Mouse (Mus musculus): ENCODE results near the gene Pnpla5. TPM values are rescaled to one million over a fixed set of nuclear protein-coding genes. Genes with fewer than 3 reads are reported as not detected.

The Pnpla5 gene
- polyA plus RNA-seq, 1 experiment from 2014 or later, result not detected

DNA sequence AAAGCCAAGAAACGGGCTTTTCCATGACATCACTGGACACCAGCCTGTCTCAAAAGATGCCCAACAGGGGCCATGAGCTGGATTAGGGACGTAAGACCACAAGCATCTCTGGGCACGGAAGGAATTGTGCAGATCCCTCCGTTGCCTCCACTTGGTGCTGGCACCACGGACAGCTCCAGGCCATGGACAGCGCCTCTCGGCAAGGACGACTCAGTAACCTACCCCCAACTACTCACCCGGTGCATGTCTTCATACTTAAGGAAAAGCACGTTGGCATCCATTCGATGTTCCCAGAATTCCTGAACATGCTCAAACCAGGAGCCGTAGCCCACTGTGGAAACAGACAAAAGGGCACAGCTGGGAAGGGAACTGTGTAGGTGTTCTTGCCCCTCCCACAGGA is 36.6 kb downstream of the Pnpla5 start:
- Histone ChIP-seq H3K4me1 (ENCODE audit: control insufficient read depth, insufficient read depth, low read length) (no peaks in the 10 kb centered on the region), H3K9me3 (ENCODE audit: control insufficient read depth, low read depth, low read length) (no peaks in the 10 kb centered on the region), H3K4me2 (replicated peaks; ENCODE audit: low read depth, low read length) (no peak overlapping the region), H3K4me3 (ENCODE audit: low read depth, low read length) (no peak overlapping the region), H3K9ac (replicated peaks; ENCODE audit: low read depth, low read length) (no peak overlapping the region), H3K36me3 (ENCODE audit: control insufficient read depth, insufficient read depth, low read length) (no peaks in the 10 kb centered on the region), H3K27ac (ENCODE audit: low read length) (no peak overlapping the region), H3K27me3 (ENCODE audit: control insufficient read depth, insufficient read depth, low read length) (no peaks in the 10 kb centered on the region)
- 23% methylated on average over 12 of the region's 12 CpGs for WGBS
- no peak for ATAC-seq (ENCODE audit: insufficient number of reproducible peaks, insufficient read depth, low FRiP score, low read depth)

DNA sequence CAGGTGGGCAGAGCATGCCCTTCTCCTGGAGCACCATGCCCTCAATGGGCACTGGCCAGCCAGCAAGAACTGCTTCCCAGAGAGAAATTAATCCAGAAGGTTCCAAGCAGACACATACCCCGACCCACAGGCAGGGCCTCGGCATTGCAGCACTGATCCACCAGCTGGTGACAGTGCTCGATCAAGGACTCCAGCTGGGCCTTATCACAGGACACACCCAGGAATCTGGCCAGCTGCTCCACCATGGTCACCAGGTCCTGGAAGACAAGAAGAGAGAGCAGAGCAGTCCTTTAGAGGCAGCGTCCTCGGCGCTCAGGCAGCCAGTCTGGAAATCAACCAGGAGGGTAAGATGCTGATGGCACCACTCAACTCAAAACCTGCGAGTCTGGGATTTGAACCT is 42.9 kb downstream of the Pnpla5 start:
- Histone ChIP-seq H3K27ac (ENCODE audit: low read length) (no peak overlapping the region), H3K4me3 (ENCODE audit: low read depth, low read length) (no peak overlapping the region), H3K9me3 (ENCODE audit: control insufficient read depth, low read depth, low read length) (no peaks in the 10 kb centered on the region), H3K4me2 (replicated peaks; ENCODE audit: low read depth, low read length) (no peak overlapping the region), H3K36me3 (ENCODE audit: control insufficient read depth, insufficient read depth, low read length) (no peaks in the 10 kb centered on the region), H3K4me1 (ENCODE audit: control insufficient read depth, insufficient read depth, low read length) (no peaks in the 10 kb centered on the region), H3K27me3 (ENCODE audit: control insufficient read depth, insufficient read depth, low read length) (no peaks in the 10 kb centered on the region), H3K9ac (replicated peaks; ENCODE audit: low read depth, low read length) (no peak overlapping the region)
- WGBS, result 56% methylated on average over 7 of the region's 7 CpGs
- ATAC-seq (ENCODE audit: insufficient number of reproducible peaks, insufficient read depth, low FRiP score, low read depth), result no peak

DNA sequence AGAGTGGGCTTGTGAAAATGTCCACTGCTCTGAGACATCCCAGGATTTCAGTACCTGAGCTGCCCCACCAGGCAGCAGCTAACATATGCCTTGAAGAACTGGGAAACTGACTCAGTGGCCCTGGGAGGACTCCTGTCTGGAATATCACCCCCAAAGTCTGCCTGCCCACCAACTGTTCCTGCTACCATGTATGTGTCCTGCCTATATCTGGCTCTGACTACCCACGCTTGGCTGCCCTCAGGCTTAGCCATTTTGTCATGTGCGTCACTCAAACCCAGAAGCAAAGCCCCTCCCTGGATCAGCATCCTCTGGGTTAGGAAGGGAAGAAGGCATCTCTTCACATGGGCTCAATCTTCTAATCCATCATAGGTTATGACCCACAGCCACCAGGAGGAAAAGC is 43.5 kb downstream of the Pnpla5 start:
- no peak overlapping the region for H3K9ac ChIP-seq (replicated peaks; ENCODE audit: low read depth, low read length)
- WGBS, result 75% methylated on average over 2 of the region's 2 CpGs
- H3K4me3 ChIP-seq (ENCODE audit: low read depth, low read length), result no peak overlapping the region
- H3K36me3 ChIP-seq (ENCODE audit: control insufficient read depth, insufficient read depth, low read length), result no peaks in the 10 kb centered on the region
- no peaks in the 10 kb centered on the region for H3K4me1 ChIP-seq (ENCODE audit: control insufficient read depth, insufficient read depth, low read length)
- H3K27ac ChIP-seq (ENCODE audit: low read length), result no peak overlapping the region
- ATAC-seq (ENCODE audit: insufficient number of reproducible peaks, insufficient read depth, low FRiP score, low read depth), result no peak
- H3K9me3 ChIP-seq (ENCODE audit: control insufficient read depth, low read depth, low read length), result no peaks in the 10 kb centered on the region
- H3K4me2 ChIP-seq (replicated peaks; ENCODE audit: low read depth, low read length), result no peak overlapping the region
- no peaks in the 10 kb centered on the region for H3K27me3 ChIP-seq (ENCODE audit: control insufficient read depth, insufficient read depth, low read length)

DNA sequence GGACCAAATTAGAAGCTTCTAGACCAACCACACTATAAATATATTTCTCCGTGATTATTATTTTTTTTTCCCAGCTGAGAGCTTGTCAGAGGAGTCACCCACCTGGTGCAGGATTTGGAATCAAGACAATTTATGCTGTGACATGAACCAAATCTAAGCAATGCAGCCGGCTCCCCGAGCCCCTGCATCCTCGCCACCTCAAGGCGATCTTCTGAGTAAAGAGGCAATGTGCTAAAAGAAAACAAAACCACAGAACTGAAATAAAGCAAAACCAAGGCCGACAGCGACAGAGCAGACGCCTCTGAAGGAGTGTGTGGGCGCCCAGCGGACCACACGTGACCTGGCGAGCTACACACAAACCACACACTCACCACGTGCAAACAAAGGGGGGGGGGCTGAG is 44.3 kb downstream of the Pnpla5 start:
- Histone ChIP-seq H3K9ac (replicated peaks; ENCODE audit: low read depth, low read length) (no peak overlapping the region), H3K27ac (ENCODE audit: low read length) (no peak overlapping the region), H3K36me3 (ENCODE audit: control insufficient read depth, insufficient read depth, low read length) (no peaks in the 10 kb centered on the region), H3K27me3 (ENCODE audit: control insufficient read depth, insufficient read depth, low read length) (no peaks in the 10 kb centered on the region), H3K9me3 (ENCODE audit: control insufficient read depth, low read depth, low read length) (no peaks in the 10 kb centered on the region), H3K4me1 (ENCODE audit: control insufficient read depth, insufficient read depth, low read length) (no peaks in the 10 kb centered on the region), H3K4me2 (replicated peaks; ENCODE audit: low read depth, low read length) (no peak overlapping the region), H3K4me3 (ENCODE audit: low read depth, low read length) (no peak overlapping the region)
- ATAC-seq (ENCODE audit: insufficient number of reproducible peaks, insufficient read depth, low FRiP score, low read depth), result no peak
- 75% methylated on average over 13 of the region's 13 CpGs for WGBS

DNA sequence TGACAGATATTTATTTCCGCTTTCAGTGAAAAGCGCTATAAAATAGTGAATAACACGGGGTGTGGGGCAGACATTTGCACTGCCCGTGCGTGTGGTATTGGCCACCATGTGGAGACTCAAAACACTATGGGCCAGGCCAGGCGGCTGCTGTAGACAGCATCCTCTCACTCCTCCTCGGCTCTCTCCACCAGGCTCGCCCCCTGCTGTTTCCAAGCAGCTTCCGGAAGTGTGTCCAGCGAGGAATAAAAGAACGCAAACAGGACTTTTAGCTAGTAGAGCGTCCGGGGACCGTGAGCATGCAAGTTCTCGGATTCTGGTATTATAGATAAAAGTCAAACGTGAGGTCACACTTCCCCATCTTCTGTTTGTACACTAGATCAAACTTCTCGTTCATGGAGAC is 45.8 kb downstream of the Pnpla5 start:
- Histone ChIP-seq H3K9me3 (ENCODE audit: control insufficient read depth, low read depth, low read length) (no peaks in the 10 kb centered on the region), H3K4me2 (replicated peaks; ENCODE audit: low read depth, low read length) (no peak overlapping the region), H3K27ac (ENCODE audit: low read length) (no peak overlapping the region), H3K27me3 (ENCODE audit: control insufficient read depth, insufficient read depth, low read length) (no peaks in the 10 kb centered on the region), H3K4me3 (ENCODE audit: low read depth, low read length) (no peak overlapping the region), H3K36me3 (ENCODE audit: control insufficient read depth, insufficient read depth, low read length) (no peaks in the 10 kb centered on the region), H3K9ac (replicated peaks; ENCODE audit: low read depth, low read length) (no peak overlapping the region), H3K4me1 (ENCODE audit: control insufficient read depth, insufficient read depth, low read length) (no peaks in the 10 kb centered on the region)
- ATAC-seq (ENCODE audit: insufficient number of reproducible peaks, insufficient read depth, low FRiP score, low read depth), result no peak
- 63% methylated on average over 17 of the region's 17 CpGs for WGBS

DNA sequence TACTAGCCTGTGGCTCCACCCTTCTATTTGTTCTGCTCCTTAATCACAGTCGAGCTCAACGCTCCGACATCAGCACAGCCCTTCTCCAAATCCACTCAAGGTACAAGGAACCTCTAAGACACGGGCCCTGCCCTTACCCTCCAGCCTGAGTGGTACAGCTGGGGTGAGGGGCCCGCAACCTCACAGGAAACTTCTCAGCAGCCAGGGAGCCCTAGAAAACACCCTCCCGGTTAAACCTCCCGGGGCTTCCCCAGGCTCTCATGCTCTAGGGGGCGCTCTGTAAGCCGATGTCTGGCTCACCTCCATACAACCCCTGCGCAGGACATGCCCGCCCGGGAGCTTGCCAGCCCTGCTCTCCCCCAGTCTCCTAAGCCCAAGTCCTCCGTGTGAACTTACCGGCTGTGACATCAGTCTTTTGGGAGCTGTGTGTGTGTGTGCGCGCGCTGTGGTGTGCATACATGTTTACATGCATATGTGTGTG is 48.2 kb downstream of the Pnpla5 start:
- H3K4me3 ChIP-seq (ENCODE audit: low read depth, low read length), result no peak overlapping the region
- H3K4me2 ChIP-seq (replicated peaks; ENCODE audit: low read depth, low read length), result peak overlapping the region; percentile 8
- no peaks in the 10 kb centered on the region for H3K36me3 ChIP-seq (ENCODE audit: control insufficient read depth, insufficient read depth, low read length)
- H3K27me3 ChIP-seq (ENCODE audit: control insufficient read depth, insufficient read depth, low read length), result 0 out of 2 replicates have a peak, but pooled peaks cover 4% of the 10 kb centered on the region
- ATAC-seq (ENCODE audit: insufficient number of reproducible peaks, insufficient read depth, low FRiP score, low read depth), result no peak
- H3K9me3 ChIP-seq (ENCODE audit: control insufficient read depth, low read depth, low read length), result no peaks in the 10 kb centered on the region
- WGBS, result 19% methylated on average over 17 of the region's 17 CpGs
- no peak overlapping the region for H3K9ac ChIP-seq (replicated peaks; ENCODE audit: low read depth, low read length)
- 0 out of 2 replicates have a peak, but pooled peaks cover 2% of the 10 kb centered on the region for H3K4me1 ChIP-seq (ENCODE audit: control insufficient read depth, insufficient read depth, low read length)
- no peak overlapping the region for H3K27ac ChIP-seq (ENCODE audit: low read length)

DNA sequence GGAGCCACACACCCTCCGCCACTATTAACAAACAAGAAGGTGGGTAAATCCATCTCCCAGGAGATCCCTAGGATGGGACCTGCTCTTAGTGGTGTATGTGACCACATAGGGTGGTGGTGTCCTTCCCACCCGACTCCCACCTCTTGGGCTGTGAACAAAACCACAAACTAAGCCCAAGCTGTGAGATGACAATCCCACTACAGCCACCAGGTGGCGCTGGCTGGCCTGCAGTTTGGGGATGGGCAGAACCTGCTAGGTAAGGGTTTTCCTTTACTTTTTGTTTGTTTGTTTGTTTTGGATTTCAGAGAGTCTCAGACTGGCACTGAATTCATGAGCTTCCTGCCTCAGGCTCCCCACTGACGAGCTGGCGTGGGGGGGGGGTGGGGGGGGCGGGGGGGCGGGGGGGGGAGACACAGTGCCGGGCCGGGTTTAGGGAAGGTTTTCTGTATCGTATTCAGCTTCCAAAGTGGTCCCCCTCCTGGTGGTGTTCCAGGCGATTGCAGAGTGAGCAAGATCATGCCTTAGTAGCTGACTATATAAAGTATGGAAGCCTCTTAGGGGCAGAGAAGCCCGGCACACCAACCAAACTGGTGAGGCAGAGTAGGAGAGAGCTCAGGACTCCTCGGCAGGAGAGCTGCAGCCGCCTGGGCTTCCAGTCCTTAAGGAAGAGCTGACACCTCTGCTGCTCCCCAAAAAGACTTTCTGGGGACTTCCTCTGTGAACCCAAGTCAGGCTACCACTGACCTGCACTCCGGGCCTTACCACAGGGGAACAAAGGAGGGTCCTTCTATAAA is 48.9 kb downstream of the Pnpla5 start:
- H3K9me3 ChIP-seq (ENCODE audit: control insufficient read depth, low read depth, low read length), result no peaks in the 10 kb centered on the region
- no peak overlapping the region for H3K4me3 ChIP-seq (ENCODE audit: low read depth, low read length)
- H3K4me1 ChIP-seq (ENCODE audit: control insufficient read depth, insufficient read depth, low read length), result 0 out of 2 replicates have a peak, but pooled peaks cover 2% of the 10 kb centered on the region
- H3K27me3 ChIP-seq (ENCODE audit: control insufficient read depth, insufficient read depth, low read length), result 0 out of 2 replicates have a peak, but pooled peaks cover 4% of the 10 kb centered on the region
- no peaks in the 10 kb centered on the region for H3K36me3 ChIP-seq (ENCODE audit: control insufficient read depth, insufficient read depth, low read length)
- H3K4me2 ChIP-seq (replicated peaks; ENCODE audit: low read depth, low read length), result peak overlapping the region; percentile 8
- no peak overlapping the region for H3K9ac ChIP-seq (replicated peaks; ENCODE audit: low read depth, low read length)
- WGBS, result 20% methylated on average over 11 of the region's 15 CpGs
- no peak overlapping the region for H3K27ac ChIP-seq (ENCODE audit: low read length)
- ATAC-seq (ENCODE audit: insufficient number of reproducible peaks, insufficient read depth, low FRiP score, low read depth), result peak; percentile 19; the same call in 1 of the 2 replicates

DNA sequence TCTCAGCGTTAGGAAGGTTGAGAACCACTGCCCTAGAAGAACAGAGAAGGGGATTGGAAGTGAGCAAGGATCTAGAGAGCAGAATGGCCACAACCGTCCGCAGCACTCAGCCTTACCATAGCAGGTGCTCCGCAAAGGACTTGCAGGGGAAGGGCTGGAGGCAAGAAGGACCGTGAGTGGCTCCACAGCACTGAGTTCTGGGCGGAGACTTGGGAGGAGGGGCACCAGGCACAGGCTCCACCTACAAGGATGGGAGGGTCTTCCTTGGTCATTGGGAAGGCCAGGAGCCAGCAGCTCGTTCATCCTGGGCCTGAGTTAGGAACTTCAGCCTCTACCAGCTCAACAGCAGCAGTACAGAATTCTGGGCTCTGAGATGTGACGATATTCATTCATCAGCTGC is 49.9 kb downstream of the Pnpla5 start:
- Histone ChIP-seq H3K27ac (ENCODE audit: low read length) (no peak overlapping the region), H3K4me1 (ENCODE audit: control insufficient read depth, insufficient read depth, low read length) (0 out of 2 replicates have a peak, but pooled peaks cover 2% of the 10 kb centered on the region), H3K36me3 (ENCODE audit: control insufficient read depth, insufficient read depth, low read length) (no peaks in the 10 kb centered on the region), H3K4me3 (ENCODE audit: low read depth, low read length) (no peak overlapping the region), H3K4me2 (replicated peaks; ENCODE audit: low read depth, low read length) (no peak overlapping the region), H3K9me3 (ENCODE audit: control insufficient read depth, low read depth, low read length) (no peaks in the 10 kb centered on the region), H3K9ac (replicated peaks; ENCODE audit: low read depth, low read length) (no peak overlapping the region), H3K27me3 (ENCODE audit: control insufficient read depth, insufficient read depth, low read length) (0 out of 2 replicates have a peak, but pooled peaks cover 8% of the 10 kb centered on the region)
- no peak for ATAC-seq (ENCODE audit: insufficient number of reproducible peaks, insufficient read depth, low FRiP score, low read depth)
- 21% methylated on average over 8 of the region's 8 CpGs for WGBS
